Mouse (Mus musculus) ES-CJ7 (cell line): ENCODE data around the gene Olfr1555-ps1.
"Not testable (repeated sequence)": the region's sequence is repeated elsewhere in the genome, so short reads cannot be mapped to it uniquely, and the experiment has no call there.

Experiments
- DNase-seq: peaks from one replicate; pipeline ENCODE4 v3.0.0; 2011; ENCODE audit warnings: low read depth, low spot score

The Olfr1555-ps1 gene

GRCm38 (mm10) chr19:12170062-12170599 is at the start of gene Olfr1555-ps1:
TSS of gene Olfr1555-ps1 (minus strand) at chr19:12170112.
- DNase-seq = not testable (repeated sequence)

- DNase-seq = no peak
Observed at GRCm38 (mm10) chr19:12200334-12200733, 30.4 kb upstream of the Olfr1555-ps1 start, which contains the start of gene Olfr1431. TSS of gene Olfr1431 (plus strand) at chr19:12200634.

- peak; percentile 91 for DNase-seq
Observed at GRCm38 (mm10) chr19:12199076-12199475, 29.2 kb upstream of the Olfr1555-ps1 start.

GRCm38 (mm10) chr19:12175431-12175830 is 5.5 kb upstream of the Olfr1555-ps1 start:
- not testable (repeated sequence) for DNase-seq

GRCm38 (mm10) chr19:12145452-12145851 is 24.5 kb downstream of the Olfr1555-ps1 start:
- DNase-seq = no peak

- DNase-seq = no peak
Observed at GRCm38 (mm10) chr19:12143356-12143755, 26.6 kb downstream of the Olfr1555-ps1 start.

- peak; percentile 47 for DNase-seq
Observed at GRCm38 (mm10) chr19:12134289-12134688, 35.6 kb downstream of the Olfr1555-ps1 start.

- no peak for DNase-seq
Observed at GRCm38 (mm10) chr19:12123103-12123502, 46.8 kb downstream of the Olfr1555-ps1 start, which contains the start of gene Olfr76. TSS of gene Olfr76 (minus strand) at chr19:12123203.

- DNase-seq = no peak
Observed at GRCm38 (mm10) chr19:12116464-12116863, 53.4 kb downstream of the Olfr1555-ps1 start.

- no peak for DNase-seq
Observed at GRCm38 (mm10) chr19:12115797-12116196, 54.1 kb downstream of the Olfr1555-ps1 start, which contains the start of gene Olfr1428. TSS of gene Olfr1428 (minus strand) at chr19:12115897.
